In genomic region chr6:25709250-25709895, GRCm38 (mm10) we compare ENCODE assay signal across 8 mouse cellular contexts. TPM values are rescaled to one million over a fixed set of nuclear protein-coding genes. Genes with fewer than 3 reads are reported as not detected.
A peak's percentile ranks its signal among the peaks of the same experiment; 100 is the strongest.
DNase-seq lines count a peak whose midpoint lies in the region.

No protein-coding gene starts in this region.

- DNase-seq in gastrocnemius, postnatal 10 days: peak; percentile 37
- DNase-seq in gastrocnemius, postnatal 25 days: no peak
- DNase-seq in 416B (ENCODE audit: low read depth): peak; percentile 21
- DNase-seq in cerebellum, postnatal 10 days: peak; percentile 76 to 78
- peak; percentile 20 to 41 for DNase-seq in gastrocnemius, postnatal 4 days (ENCODE audit: low spot score in 2 of 2)
- DNase-seq in left cerebral cortex, postnatal 10 days (ENCODE audit: extremely low spot score in 1 of 2, low spot score in 2 of 2): peak; percentile 44
- peak; percentile 81 to 82 for DNase-seq in right cerebral cortex, adult 2 months (ENCODE audit: low spot score in 2 of 2)
- DNase-seq in thymus, postnatal 25 days: no peak

- intact Hi-C loops in left cerebral cortex, postnatal 10 days (cut with DNase I): loop anchor here (5.0 kb wide), 2 partner anchors 687 to 987 kb away; no protein-coding TSS in a partner anchor

RNA-seq across cellular contexts. Expression of gene Gpr37, which starts 18.8 kb away (rescaled TPM):
- total RNA-seq in gastrocnemius, postnatal 10 days (2021): under 1 TPM; 0.28 to 0.41 TPM
- not detected for total RNA-seq in gastrocnemius, postnatal 25 days (2021)
- 1 to 10 TPM; 1.6 to 1.9 TPM for total RNA-seq in gastrocnemius, postnatal 4 days (2021)
- total RNA-seq in left cerebral cortex, postnatal 10 days (2021): 10 to 100 TPM; 10.8 to 10.9 TPM

Comparison
In these comparisons a context has a peak if more than half of its experiments do, and no peak if none do; other contexts are left out.
1. DNase-seq: peak in gastrocnemius, postnatal 10 days (single experiment), 416B (single experiment), cerebellum, postnatal 10 days (2 of 2), gastrocnemius, postnatal 4 days (2 of 2), left cerebral cortex, postnatal 10 days (2 of 2) and right cerebral cortex, adult 2 months (2 of 2); none in gastrocnemius, postnatal 25 days (single experiment) and thymus, postnatal 25 days (single experiment).
2. RNA of gene Gpr37, which starts 18.8 kb away (total RNA-seq): 10.8 to 10.9 TPM in left cerebral cortex, postnatal 10 days; 1.6 to 1.9 TPM in gastrocnemius, postnatal 4 days, 0.28 to 0.41 TPM in gastrocnemius, postnatal 10 days and not detected in gastrocnemius, postnatal 25 days; every median in the first group is over 4 times any median in the second.